Mouse (Mus musculus) heart, postnatal 25 days (tissue): Measurements from ENCODE around the gene Msh5. TPM values are rescaled to one million over a fixed set of nuclear protein-coding genes. Genes with fewer than 3 reads are reported as not detected.
"Not testable (repeated sequence)": the region's sequence is repeated elsewhere in the genome, so short reads cannot be mapped to it uniquely, and the experiment has no call there.

Experiments used
- DNase-seq: peaks from one replicate; pipeline ENCODE4 v3.0.0; 2022; ENCODE audit warnings: low spot score
- intact Hi-C: fragments of 180-260 bp; cut with DNase I; formaldehyde crosslinking; loops from one replicate; pipeline ENCODE4 v1.15.1; 2025
- total RNA-seq, 2 experiments: library from RNA; stranded (reverse); gene quantifications; 2 replicates each; pipeline ENCODE4 v1.2.3; 2021

The Msh5 gene
- total RNA-seq, 2 experiments from 2014 or later, result 0.57 to 1.3 TPM

- DNase-seq, result no peak
- intact Hi-C loops, result no loop called here
Observed at GRCm38 (mm10) chr17:35011440-35011839, 35.1 kb downstream of the Msh5 start.

- DNase-seq, result no peak
- intact Hi-C loops, result no loop called here
Observed at GRCm38 (mm10) chr17:35009586-35009985, 37.0 kb downstream of the Msh5 start.

DNA sequence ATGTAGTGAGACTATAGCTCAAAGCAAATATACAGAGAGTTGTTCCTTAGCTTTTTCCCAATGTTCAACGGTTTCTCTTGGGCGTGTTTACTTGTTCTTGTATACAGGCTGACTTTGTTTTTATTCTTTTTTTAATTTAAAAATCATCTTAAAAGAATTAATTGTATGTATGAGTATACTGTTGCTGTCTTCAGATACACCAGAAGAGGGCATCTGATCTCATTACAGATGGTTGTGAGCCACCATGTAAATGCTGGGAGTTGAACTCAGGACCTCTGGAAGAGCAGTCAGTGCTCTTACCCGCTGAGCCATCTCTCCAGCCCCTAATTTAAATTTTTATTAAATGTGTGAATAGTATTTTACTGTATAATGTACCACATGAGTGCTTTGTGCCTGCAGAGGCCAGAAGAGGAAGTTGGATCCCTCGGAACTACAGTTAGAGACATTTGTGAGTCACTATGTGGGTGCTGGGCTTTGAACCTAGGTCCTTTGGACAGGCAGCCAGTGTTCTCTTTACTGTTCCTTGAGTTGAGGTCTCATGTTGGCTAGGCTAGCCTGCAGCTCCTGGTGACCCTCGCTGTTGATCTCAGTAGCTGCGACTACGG is 39.1 kb downstream of the Msh5 start:
- no peak for DNase-seq
- intact Hi-C loops, result no loop called here

- DNase-seq, intact Hi-C loops: not testable (repeated sequence)
Observed at GRCm38 (mm10) chr17:35005902-35006301, 40.6 kb downstream of the Msh5 start.

GRCm38 (mm10) chr17:35005158-35005557 is 41.4 kb downstream of the Msh5 start:
- intact Hi-C loops, result no loop called here
- no peak for DNase-seq

- DNase-seq, result no peak
- intact Hi-C loops, result loop anchor here (5.0 kb wide), 1 partner anchor 233 kb away; the partner anchor contains the start of gene Nfkbil1
Observed at GRCm38 (mm10) chr17:35004075-35004717, 42.3 kb downstream of the Msh5 start.

DNA sequence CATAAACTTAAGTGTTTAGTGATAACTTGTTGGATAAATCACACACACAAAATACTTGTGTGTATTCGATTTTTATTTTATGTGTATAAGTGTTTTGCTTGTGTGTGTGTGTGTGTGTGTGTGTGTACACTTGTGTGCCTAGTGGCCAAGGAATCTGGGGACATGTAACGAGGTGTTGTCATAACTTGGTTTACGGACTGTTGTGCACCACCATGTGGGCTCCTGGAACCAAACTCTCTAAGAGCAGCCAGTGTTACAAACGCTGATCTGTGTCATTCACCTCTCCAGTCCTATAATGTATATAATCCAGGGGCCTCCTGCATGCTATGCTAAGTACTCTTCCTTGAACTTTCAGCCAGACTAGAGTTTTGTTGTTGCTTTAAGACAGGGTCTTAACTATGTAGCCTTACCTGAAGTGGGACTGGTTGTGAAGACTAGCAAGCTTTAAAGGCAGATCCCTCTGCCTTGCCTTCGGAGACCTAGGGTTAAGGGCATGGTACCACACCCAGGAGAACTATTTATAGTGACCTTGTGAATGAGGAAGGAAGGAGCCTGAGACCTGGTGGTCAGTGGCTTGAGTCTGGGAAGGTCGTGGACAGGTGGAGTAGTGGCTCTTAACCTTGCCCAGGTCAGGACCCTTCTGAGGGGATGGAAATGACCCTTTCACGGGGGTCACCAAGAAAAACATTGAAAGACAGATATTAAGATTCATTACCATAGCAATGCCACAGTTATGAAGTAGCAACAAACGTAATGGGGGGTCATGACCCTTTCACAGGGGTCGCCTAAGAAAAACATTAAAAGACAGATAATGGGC is 43.3 kb downstream of the Msh5 start:
- intact Hi-C loops, result loop anchor here (5.0 kb wide), 1 partner anchor 234 kb away; the partner anchor contains the start of gene Nfkbil1
- DNase-seq, result no peak

DNA sequence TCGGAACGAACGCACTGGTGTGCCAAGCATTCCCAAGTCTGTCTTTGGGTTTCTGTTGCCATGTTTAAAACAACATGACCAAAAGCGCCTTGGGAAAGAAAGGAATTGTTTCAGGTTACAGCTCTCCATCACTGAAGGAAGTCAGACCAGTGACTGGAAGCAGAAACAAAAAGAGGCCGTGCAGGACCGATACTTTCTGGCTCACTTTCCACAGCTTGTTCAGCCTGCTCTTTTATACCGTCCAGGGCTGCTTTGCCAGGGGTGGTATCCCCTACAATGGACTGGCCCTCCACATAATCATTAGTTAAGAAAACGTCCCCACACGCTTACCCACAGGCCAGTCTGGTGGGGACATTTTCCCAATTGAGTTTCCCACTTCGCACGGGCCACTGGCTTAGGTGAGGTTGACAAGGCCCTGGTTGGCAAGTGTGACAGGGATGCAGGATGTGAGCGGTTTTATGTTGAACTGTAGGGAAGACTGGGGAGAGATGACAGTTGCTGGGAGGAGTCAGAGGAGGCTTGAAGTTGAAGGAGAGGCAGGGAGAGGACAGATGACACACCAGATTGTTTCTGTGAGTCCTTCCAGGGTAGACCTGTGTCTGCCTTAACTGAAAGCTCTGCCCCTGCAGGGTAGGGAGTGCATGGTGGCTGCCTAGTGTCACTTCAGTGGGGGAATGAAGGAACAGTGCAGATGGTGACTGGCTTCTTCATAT is 44.2 kb downstream of the Msh5 start:
- no peak for DNase-seq
- intact Hi-C loops, result loop anchor here (5.0 kb wide), 1 partner anchor 235 kb away; the partner anchor contains the start of gene Nfkbil1

DNA sequence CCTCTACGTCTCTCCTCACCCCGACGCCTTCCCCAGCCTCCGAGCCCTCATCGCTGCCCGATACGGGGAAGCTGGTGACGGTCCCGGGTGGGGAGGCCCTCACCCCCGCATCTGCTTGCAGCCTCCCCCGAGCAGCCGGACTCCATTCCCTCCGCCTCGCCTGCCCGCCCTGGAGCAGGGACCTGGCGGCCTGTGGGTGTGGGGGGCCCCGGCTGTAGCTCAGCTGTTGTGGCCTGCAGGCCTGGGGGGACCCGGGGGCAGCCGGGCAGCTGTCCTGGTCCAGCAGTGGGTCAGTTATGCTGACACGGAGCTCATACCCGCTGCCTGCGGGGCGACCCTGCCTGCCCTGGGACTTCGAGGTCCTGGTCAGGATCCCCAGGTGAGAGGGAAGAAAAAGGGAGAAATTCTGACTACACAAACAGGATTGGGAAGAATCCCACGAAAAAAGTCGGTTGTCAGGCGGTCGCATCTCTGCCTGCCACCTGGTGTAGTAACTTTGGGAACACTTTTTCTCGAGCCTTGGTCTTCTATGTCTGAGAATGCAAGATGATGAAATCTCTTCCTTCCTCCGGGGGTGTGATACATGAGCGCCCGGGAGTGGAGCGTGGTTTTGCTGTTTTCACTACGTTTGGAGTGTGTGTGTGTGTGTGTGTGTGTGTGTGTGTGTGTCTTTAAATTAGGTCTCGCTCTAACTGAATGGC is 44.9 kb downstream of the Msh5 start:
- intact Hi-C loops, result loop anchor here (5.0 kb wide), 1 partner anchor 236 kb away; the partner anchor contains the start of gene Nfkbil1
- no peak for DNase-seq

DNA sequence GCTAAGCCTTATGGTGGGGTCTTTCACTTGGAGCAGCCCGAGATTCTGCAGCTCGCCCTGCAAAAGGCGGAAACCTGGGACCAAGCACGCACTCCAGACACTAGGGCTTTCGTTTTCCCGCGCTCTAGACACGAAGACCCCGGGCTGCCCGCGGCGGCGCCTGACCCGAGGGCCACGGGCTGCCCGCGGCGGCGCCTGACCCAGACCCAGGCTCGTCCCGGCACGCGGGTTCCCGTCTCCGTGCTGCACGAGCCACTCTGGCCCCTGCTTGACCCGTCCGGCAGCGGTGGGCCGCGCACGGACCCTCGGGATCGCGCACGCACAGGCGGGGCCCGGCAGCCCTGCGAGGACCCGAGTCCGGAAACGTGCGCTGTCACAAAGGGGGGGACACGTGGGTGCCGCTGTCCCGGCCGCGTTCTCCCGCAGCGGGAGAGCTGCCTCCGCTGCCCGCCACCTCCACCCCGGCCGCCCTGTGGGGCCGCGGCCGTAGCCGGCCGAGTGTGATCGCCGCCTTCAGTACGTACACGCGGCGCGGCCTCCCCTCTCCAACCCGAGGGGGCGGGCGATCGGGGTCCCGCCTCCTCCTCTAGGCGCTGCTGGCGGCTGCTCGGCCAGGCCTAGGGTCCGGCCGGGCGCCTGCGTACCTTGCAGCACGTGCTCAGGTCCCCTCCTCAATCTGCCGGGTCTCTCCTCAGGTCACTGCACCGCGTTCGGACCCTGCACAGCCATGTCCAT is 45.7 kb downstream of the Msh5 start, which contains the start of gene Vars:
TSS of gene Vars (plus strand) at position 271 of the 735 bp plus-strand sequence.
- intact Hi-C loops, result loop anchor here (5.0 kb wide), 1 partner anchor 236 kb away; the partner anchor contains the start of gene Nfkbil1
- DNase-seq, result peak; percentile 81

- not testable (repeated sequence) for DNase-seq
- intact Hi-C loops, result loop anchor here (2.0 to 5.0 kb wide), 2 partner anchors 17 to 237 kb away; partner anchors contain the start of gene Nfkbil1
Observed at GRCm38 (mm10) chr17:34999871-35000716, 46.5 kb downstream of the Msh5 start.

DNA sequence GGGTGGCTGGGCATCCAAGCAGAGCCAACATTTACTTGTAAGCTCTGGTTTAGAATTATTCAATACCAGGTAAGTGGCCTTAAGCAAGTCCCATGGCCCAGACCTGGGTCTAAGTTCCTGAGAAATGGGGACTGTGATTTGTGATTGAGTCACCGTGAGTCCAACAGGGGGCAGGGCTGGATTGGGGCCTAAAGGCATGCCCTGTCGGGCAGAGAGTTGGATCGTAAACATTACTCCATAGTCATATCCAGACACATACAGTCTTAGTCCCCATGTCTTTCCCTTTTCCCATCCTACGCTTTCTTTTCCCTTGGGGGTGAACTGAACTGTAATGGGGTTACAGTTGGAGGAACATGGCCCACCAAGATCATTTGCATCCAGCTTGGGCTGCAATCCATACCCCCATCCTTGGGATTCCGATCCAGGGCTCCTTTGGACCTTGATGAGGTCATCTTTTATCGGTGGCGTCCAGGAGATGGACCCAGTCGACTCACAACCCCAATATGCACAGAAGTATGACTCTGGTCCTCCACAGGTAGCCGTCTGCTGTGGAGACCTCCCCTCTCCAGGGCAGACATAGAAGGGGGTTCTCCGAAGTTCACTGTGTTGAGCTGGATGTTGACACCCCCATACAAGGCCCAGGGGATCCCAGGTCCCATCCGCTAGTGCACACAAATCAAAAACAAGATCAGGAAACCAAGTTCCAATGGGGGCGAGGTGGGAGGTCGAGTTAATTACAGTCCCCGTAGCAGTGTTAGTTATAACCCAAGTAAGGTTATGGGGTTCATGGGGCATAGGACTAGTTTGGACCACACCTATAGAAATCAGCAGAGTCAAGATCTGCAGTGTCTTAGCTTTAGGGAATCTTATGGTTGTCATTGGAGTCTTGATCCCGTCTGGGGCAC is 47.8 kb downstream of the Msh5 start:
- intact Hi-C loops, result loop anchor here (2.0 kb wide), 1 partner anchor 16 kb away; no protein-coding TSS in a partner anchor
- no peak for DNase-seq

GRCm38 (mm10) chr17:34997142-34997483 is 49.4 kb downstream of the Msh5 start:
- intact Hi-C loops, result no loop called here
- no peak for DNase-seq

DNA sequence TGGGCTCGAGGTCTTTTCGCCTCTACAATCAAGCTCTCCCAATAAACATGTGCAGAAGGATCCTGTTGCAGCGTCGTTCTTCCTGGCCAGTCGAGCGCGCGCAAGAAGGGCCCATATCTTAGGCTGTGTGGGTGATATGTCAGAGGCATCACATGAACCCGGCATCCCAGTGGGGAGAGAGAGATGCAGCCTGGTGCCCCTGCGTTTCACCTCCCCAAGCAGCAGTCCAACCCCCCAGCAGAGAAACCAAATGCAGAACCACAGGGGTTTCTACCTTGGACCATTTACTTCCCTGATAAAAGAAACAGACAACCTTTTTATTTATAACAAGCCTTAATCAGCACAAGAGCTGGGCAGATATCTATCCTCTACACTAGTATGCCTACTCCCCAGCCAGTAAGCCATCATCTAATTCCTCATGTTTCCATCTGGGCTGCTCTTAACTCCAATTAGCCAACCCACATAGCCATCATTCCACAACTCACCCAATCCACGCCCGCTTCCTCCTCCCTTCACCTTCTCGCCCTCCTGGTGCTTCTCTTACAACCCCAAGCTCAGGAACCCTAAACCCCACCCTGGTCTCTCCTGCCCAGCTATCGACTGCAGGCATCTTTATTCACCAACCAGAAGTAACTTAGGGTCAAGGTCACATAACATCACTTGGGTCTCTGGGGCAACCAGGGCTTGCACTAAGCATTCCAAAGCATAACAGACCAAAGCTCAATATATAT is 50.0 kb downstream of the Msh5 start:
- intact Hi-C loops, result no loop called here
- no peak for DNase-seq

GRCm38 (mm10) chr17:34995927-34996326 is 50.6 kb downstream of the Msh5 start:
- intact Hi-C loops, DNase-seq: not testable (repeated sequence)

GRCm38 (mm10) chr17:34995192-34995591 is 51.4 kb downstream of the Msh5 start:
- intact Hi-C loops, DNase-seq: not testable (repeated sequence)
